Mouse (Mus musculus): ENCODE data around the gene Slc25a3.

Slc25a3 gene

DNA sequence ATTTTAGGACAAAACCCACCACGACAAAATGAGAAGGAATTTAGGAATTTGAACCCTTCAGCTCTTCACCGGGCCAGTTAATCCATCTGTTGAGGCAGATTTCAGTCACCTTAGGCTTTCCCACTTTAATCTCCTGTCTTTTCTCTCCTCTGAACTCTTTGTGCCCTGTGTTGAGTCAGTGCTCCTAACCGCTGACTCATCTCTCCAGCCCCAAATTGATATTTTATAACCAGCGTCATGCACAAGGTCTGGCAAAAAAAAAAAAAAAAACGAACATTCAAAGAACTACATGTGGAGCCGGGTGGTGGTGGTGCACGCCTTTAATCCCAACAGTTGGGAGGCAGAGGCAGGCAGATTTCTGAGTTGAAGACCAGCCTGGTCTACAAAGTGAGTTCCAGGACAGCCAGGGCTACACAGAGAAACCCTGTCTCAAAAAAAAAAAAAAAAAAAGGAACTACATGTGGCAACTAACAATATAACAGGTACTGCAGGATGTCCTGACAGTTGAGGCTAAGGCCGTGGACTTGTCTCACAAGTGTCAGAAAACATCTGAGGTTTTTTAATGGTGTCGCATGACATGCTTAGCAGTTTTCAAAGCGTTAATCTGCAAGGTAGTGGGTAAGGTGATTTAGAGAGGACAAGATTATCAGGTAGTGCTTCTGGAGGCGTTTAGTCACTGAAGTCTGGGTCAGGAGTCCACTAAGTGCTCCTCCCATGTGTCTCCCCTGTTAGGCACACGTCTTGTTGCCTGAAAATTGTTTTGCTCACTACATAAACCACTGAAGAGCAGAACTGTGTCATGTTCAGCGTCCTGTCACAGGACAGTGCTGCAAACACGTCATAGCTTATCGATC is 29.4 kb downstream of the Slc25a3 start:
- no peak for DNase-seq (ENCODE audit: low read depth, low spot score)

DNA sequence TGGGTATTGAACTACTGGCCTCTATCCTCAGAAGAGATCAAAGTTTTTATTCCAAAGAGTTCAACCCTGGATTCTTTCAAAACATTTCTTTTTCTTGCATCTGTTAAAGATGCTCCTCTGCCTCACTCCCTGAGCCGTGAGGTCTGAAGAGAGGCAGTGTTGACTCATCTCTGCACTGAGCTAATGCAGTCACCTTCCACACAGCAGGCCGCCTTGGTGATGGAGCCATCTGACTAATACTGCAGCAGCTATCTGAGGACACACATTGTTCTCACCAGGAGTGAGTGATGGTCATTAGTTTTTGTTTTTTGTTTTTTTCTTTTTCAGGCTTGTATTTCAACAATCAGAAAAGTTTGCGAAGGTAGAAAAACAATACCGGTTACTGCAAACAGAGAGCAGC is 31.0 kb downstream of the Slc25a3 start:
- no peak for DNase-seq (ENCODE audit: low read depth, low spot score)

DNA sequence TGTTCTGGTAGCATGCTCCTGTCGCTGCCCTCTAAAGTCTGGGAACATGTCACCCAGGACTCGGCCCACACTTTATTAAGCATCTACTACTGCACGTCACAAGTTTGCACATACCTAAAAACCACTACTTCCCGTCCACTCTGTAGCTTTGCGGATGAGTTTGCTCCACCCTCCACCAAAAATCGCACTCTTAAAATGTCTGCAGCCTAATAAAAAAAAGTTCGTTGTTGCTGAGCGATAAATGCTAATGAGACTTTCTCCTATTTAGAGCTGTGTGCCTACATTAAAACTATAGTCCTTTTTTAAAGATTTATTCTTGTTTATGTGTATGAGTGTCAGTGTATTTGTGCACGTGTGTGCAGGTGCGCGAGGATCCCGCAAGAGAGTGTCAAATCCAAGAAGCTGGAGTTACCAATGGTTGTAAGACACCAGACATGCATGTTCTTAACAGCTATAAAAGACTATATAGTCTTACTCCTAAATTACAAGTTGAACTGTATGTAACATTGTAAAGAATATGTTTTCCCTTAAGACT is 40.4 kb downstream of the Slc25a3 start:
- DNase-seq (ENCODE audit: low read depth, low spot score) = no peak

DNA sequence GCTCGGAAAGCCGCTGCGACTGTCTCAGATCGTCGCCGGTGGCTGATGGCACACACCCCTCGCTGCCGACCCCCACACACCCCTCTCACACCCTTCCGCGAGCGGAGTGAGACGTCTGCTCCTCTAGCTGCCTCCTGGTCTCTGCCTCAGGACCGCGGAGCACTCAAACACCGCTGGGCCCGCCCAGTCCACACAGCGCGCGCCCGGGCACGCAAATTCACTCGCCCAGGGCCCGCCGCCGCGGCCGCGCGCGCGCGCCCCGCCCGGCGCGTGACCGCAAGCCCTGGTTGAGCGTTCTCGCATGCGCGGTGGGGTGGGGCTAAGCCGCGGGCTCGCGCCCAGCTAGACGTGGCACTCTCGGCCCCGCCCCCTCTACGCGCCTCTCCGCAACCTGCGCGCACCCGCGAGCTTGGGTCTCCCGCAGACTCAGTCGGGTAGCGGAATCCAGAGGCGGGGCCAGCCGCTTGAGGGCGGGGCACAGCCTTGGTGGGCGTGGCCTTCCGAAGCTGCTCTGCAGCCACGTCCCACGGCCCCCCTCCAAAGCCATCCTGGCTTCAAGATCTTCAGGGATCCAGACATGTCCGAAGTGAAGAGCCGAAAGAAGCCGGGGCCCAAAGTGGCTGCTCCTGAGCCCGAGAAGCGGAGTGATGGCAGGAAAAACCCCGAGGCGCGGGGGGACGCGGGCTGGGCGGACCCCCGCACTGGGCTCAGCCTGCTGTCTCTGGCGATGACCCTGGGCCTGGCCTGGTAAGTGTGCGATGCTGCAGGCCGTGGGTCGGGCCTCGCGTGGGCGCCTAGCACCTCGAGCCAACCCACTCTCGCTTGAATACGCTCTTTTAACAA is 41.1 kb downstream of the Slc25a3 start, which contains the start of the genes Apaf1 and Ikbip:
Apaf1 (minus strand) TSS at position 221 of the 843 bp plus-strand sequence.
Ikbip (plus strand) TSS at position 391 of the 843 bp plus-strand sequence.
- DNase-seq (ENCODE audit: low read depth, low spot score) = peak; percentile 98

DNA sequence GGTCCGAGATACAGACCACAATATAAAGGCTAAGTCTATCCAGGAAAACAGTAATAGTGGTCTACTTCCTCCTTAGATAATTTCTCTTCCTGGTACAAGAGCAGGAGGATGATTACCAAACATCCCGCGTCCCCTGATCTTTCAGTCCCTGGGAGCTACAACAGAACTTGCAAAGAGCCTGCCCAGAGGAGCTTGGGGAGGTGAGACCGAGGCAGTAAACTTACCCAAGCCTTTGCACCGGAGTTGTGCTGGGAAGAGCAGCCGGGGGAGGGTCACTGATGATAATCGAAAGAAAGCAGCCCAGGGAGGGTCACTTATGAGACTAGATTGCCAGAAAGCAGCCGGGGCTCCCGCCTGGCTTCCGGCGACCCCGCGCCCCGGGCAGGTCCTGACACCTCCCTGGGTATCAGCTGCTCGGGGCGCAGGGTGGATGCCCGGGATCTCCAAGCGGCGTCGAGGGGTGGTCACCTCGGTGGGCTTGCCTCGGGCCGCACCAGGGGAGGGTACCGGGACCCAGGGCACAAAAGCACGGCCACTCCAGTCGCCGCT is 41.8 kb downstream of the Slc25a3 start:
- DNase-seq (ENCODE audit: low read depth, low spot score) = peak; percentile 60

DNA sequence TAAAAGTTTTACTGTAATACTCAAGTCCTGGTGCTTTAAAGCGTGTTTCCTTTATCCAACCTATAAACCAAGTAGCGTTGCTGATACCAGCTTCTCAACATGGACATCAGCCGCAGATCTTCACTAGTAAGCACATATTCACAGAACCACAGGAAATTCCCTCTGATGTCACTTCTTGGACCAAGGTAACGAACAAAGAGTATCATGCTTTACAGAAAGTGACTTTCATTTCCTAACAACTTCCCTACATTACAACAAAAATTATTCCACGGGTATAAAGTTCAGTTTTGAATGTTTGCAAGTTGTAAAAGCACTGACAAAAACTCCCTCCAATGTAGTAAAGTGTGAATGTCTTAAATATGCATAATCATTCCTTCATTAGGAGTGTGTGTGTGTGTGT is 43.3 kb downstream of the Slc25a3 start:
- no peak for DNase-seq (ENCODE audit: low read depth, low spot score)

DNA sequence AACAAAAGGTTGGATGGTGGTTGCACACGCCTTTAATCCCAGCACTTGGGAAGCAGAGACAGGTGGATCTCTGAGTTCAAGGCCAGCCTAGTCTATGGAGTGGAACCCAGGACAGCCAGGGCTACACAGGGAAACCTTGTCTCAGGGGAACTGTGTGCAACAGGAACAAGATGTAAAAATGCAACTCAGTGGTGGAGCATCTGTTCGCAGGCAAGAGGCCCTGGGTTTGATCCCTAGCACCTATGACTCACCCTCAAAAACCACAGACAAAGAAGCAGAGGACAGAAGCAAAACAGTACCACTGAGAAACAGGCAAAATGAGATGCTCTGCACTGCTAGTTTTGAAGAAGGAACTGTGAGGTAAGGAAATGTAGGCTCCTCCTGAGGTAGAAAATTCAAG is 47.2 kb downstream of the Slc25a3 start:
- DNase-seq (ENCODE audit: low read depth, low spot score) = no peak

DNA sequence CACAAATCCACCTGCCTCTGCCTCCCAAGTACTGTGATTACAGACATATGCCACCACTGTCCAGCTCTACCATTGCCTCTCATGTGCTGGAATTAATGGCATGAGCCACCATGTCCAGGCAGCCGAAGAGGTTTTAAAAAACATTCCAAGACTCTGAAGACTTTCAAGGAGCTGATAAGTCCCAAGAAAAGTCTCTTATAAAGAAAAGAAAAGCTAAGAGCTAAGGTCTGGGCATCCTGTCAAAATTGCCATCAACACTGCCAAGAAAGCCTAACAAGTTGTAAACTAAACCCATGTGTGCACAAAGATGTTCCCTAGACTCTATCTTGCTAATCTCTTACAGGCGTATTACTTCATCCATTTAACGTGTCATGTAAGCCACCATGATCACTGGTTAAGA is 50.5 kb downstream of the Slc25a3 start:
- no peak for DNase-seq (ENCODE audit: low read depth, low spot score)

DNA sequence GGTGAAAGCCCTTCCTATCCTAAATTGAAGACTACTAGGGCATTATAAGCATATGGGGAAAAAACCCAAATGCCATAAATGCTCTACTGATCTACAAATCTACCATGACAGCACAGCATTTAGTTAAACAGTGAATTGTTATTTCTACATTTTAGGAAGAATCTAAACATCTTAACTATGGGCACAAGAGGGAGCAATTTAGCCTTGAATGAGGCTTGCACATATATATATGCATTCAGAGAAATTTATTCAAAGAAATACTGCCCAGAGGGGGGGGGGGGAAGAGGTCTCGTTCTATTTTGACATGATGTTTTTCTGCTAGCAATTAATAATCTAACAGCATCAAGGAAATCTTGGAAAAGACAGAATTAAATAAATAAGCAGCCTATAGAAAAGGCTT is 52.1 kb downstream of the Slc25a3 start:
- no peak for DNase-seq (ENCODE audit: low read depth, low spot score)

Data from R1 (cell line).